Mouse (Mus musculus) heart, embryonic 13.5 days (tissue): Measurements from ENCODE around the gene Galnt7. TPM values are rescaled to one million over a fixed set of nuclear protein-coding genes. Genes with fewer than 3 reads are reported as not detected.
"Not testable (repeated sequence)": the region's sequence is repeated elsewhere in the genome, so short reads cannot be mapped to it uniquely, and the experiment has no call there.

Experiments used
- ATAC-seq: fragments of 200-750 bp; cut with Nextera tagmentation; 2 replicates; pipeline ENCODE4 v1.8.0; 2017; ENCODE audit warnings: moderate TSS enrichment; ENCODE audit not compliant: insufficient number of reproducible peaks, low FRiP score, low TSS enrichment; ENCODE audit errors: extremely low read depth
- H3K27ac ChIP-seq: fragments of 300-500 bp; sonication (generic); replicated peaks from 2 replicates; pipeline ENCODE4 v1.5.1; 2015; ENCODE audit warnings: moderate library complexity, mild to moderate bottlenecking, inconsistent platforms
- H3K27me3 ChIP-seq: fragments of 300-500 bp; sonication (generic); replicated peaks from 2 replicates; pipeline ENCODE4 v1.6.1; 2015; ENCODE audit warnings: mild to moderate bottlenecking, inconsistent platforms
- H3K36me3 ChIP-seq: fragments of 300-500 bp; sonication (generic); 2 replicates; pipeline ENCODE4 v1.6.1; 2015; ENCODE audit warnings: mild to moderate bottlenecking, inconsistent platforms
- H3K4me1 ChIP-seq: fragments of 300-500 bp; sonication (generic); 2 replicates; pipeline ENCODE4 v1.6.1; 2015; ENCODE audit warnings: inconsistent platforms
- H3K4me2 ChIP-seq: fragments of 300-500 bp; sonication (generic); 2 replicates; pipeline ENCODE4 v1.6.1; 2015; ENCODE audit warnings: inconsistent platforms, mild to moderate bottlenecking, moderate library complexity
- H3K4me3 ChIP-seq: fragments of 300-500 bp; sonication (generic); 2 replicates; pipeline ENCODE4 v1.5.1; 2015; ENCODE audit warnings: moderate library complexity, mild to moderate bottlenecking, inconsistent platforms
- H3K9ac ChIP-seq: fragments of 300-500 bp; sonication (generic); 2 replicates; pipeline ENCODE4 v1.6.1; 2015; ENCODE audit warnings: inconsistent platforms, mild to moderate bottlenecking, moderate library complexity
- H3K9me3 ChIP-seq: fragments of 300-500 bp; sonication (generic); 2 replicates; pipeline ENCODE4 v1.6.1; 2016; ENCODE audit warnings: inconsistent platforms
- WGBS: fragments of 180-500 bp; shearing (Covaris S2); methylation state at CpG from one replicate; pipeline ENCODE4 v1.1.7; 2015; ENCODE audit warnings: mixed read lengths; 5-methylcytosine and 5-hydroxymethylcytosine counted together
- polyA plus RNA-seq: library from polyadenylated mRNA; unstranded; fragments of >200 nt; fragmentation: Nextera tagmentation; extraction: Ambion mirVana; gene quantifications from 2 replicates; pipeline ENCODE4 v1.2.1, GENCODE M21; 2015

Gene Galnt7
- polyA plus RNA-seq, 1 experiment from 2014 or later = 5.9 TPM

GRCm38 (mm10) chr8:57513178-57513661 is 139.6 kb downstream of the Galnt7 start:
- H3K9ac ChIP-seq = peak overlapping the region; percentile 100
- H3K27me3 ChIP-seq, ATAC-seq, H3K9me3 ChIP-seq: not testable (repeated sequence)
- peaks cover 18% of the 10 kb centered on the region for H3K4me1 ChIP-seq
- peak overlapping the region; percentile 100 for H3K27ac ChIP-seq
- H3K4me3 ChIP-seq = peak overlapping the region; percentile 96
- WGBS = 11% methylated on average over 10 of the region's 10 CpGs
- H3K36me3 ChIP-seq = peaks cover 39% of the 10 kb centered on the region
- peak overlapping the region; percentile 97 for H3K4me2 ChIP-seq

GRCm38 (mm10) chr8:57512141-57513056 is 140.4 kb downstream of the Galnt7 start:
- H3K9me3 ChIP-seq = no peaks in the 10 kb centered on the region
- H3K27ac ChIP-seq = peak overlapping the region; percentile 100
- H3K36me3 ChIP-seq = peaks cover 33% of the 10 kb centered on the region
- peak overlapping the region; percentile 97 for H3K4me2 ChIP-seq
- H3K27me3 ChIP-seq = no peaks in the 10 kb centered on the region
- WGBS = under 1% methylated on average over 53 of the region's 96 CpGs
- peak overlapping the region; percentile 96 for H3K4me3 ChIP-seq
- peak; percentile 18; the same call in 1 of the 2 replicates for ATAC-seq
- peak overlapping the region; percentile 100 for H3K9ac ChIP-seq
- H3K4me1 ChIP-seq = peaks cover 18% of the 10 kb centered on the region

GRCm38 (mm10) chr8:57511316-57512118 is 141.3 kb downstream of the Galnt7 start, which contains the start of gene Hmgb2:
TSS of gene Hmgb2 (plus strand) at chr8:57511907.
- peak; percentile 100 for ATAC-seq
- peak within 1 kb of the TSS; percentile 96 for H3K4me3 ChIP-seq
- WGBS = 2% methylated on average over 63 of the region's 63 CpGs
- H3K4me2 ChIP-seq = peak within 1 kb of the TSS; percentile 97
- H3K27me3 ChIP-seq = no peaks in the 10 kb centered on the region
- H3K36me3 ChIP-seq = peaks cover 29% of the 10 kb centered on the region
- peaks cover 18% of the 10 kb centered on the region for H3K4me1 ChIP-seq
- peak within 1 kb of the TSS; percentile 100 for H3K27ac ChIP-seq
- H3K9me3 ChIP-seq = no peaks in the 10 kb centered on the region
- H3K9ac ChIP-seq = peak within 1 kb of the TSS; percentile 100

- H3K36me3 ChIP-seq = peaks cover 22% of the 10 kb centered on the region
- peak overlapping the region; percentile 95 for H3K9ac ChIP-seq
- peak overlapping the region; percentile 93 for H3K27ac ChIP-seq
- H3K4me3 ChIP-seq = peak overlapping the region; percentile 96
- H3K4me1 ChIP-seq = peaks cover 18% of the 10 kb centered on the region
- ATAC-seq = no peak
- WGBS = 2% methylated on average over 31 of the region's 31 CpGs
- no peaks in the 10 kb centered on the region for H3K9me3 ChIP-seq
- H3K4me2 ChIP-seq = peak overlapping the region; percentile 97
- H3K27me3 ChIP-seq = no peaks in the 10 kb centered on the region
Observed at GRCm38 (mm10) chr8:57510791-57511315, 142.0 kb downstream of the Galnt7 start.

GRCm38 (mm10) chr8:57508657-57509056 is 144.2 kb downstream of the Galnt7 start:
- no peak overlapping the region for H3K4me2 ChIP-seq
- ATAC-seq = no peak
- peaks cover 20% of the 10 kb centered on the region for H3K4me1 ChIP-seq
- H3K36me3 ChIP-seq = peaks cover 11% of the 10 kb centered on the region
- H3K4me3 ChIP-seq = no peak overlapping the region
- H3K27ac ChIP-seq = no peak overlapping the region
- WGBS = 68% methylated on average over 4 of the region's 4 CpGs
- H3K27me3 ChIP-seq = no peaks in the 10 kb centered on the region
- H3K9ac ChIP-seq = no peak overlapping the region
- H3K9me3 ChIP-seq = no peaks in the 10 kb centered on the region

- Histone ChIP-seq H3K9ac (no peak overlapping the region), H3K4me3 (no peak overlapping the region), H3K27me3 (no peaks in the 10 kb centered on the region), H3K9me3 (no peaks in the 10 kb centered on the region), H3K27ac (no peak overlapping the region), H3K4me2 (no peak overlapping the region), H3K36me3 (peaks cover 11% of the 10 kb centered on the region), H3K4me1 (peaks cover 17% of the 10 kb centered on the region)
- ATAC-seq = no peak
- 86% methylated on average over 4 of the region's 4 CpGs for WGBS
Observed at GRCm38 (mm10) chr8:57507556-57508063, 145.2 kb downstream of the Galnt7 start.

- H3K27me3 ChIP-seq, ATAC-seq, H3K4me3 ChIP-seq, H3K9me3 ChIP-seq, H3K4me2 ChIP-seq: not testable (repeated sequence)
- 75% methylated on average over 1 of the region's 1 CpGs for WGBS
- Histone ChIP-seq H3K27ac (peak overlapping the region; percentile 20; the same call in 1 of the 2 replicates), H3K4me1 (peaks cover 14% of the 10 kb centered on the region), H3K9ac (peak overlapping the region; percentile 47; the same call in 1 of the 2 replicates), H3K36me3 (peaks cover 15% of the 10 kb centered on the region)
Observed at GRCm38 (mm10) chr8:57505500-57505899, 147.3 kb downstream of the Galnt7 start.

GRCm38 (mm10) chr8:57503641-57504040 is 149.2 kb downstream of the Galnt7 start:
- Histone ChIP-seq H3K9me3 (no peaks in the 10 kb centered on the region), H3K4me1 (peaks cover 17% of the 10 kb centered on the region), H3K36me3 (peaks cover 17% of the 10 kb centered on the region), H3K9ac (no peak overlapping the region), H3K27me3 (no peaks in the 10 kb centered on the region), H3K27ac (no peak overlapping the region), H3K4me3 (no peak overlapping the region), H3K4me2 (no peak overlapping the region)
- 54% methylated on average over 5 of the region's 5 CpGs for WGBS
- ATAC-seq = no peak

- H3K4me2 ChIP-seq = peak overlapping the region; percentile 42
- WGBS = 62% methylated on average over 17 of the region's 17 CpGs
- no peak for ATAC-seq
- no peak overlapping the region for H3K27ac ChIP-seq
- H3K27me3 ChIP-seq = no peaks in the 10 kb centered on the region
- H3K4me3 ChIP-seq = no peak overlapping the region; the same call in 1 of the 2 replicates
- H3K4me1 ChIP-seq = peaks cover 15% of the 10 kb centered on the region
- no peaks in the 10 kb centered on the region for H3K9me3 ChIP-seq
- peaks cover 20% of the 10 kb centered on the region for H3K36me3 ChIP-seq
- no peak overlapping the region for H3K9ac ChIP-seq
Observed at GRCm38 (mm10) chr8:57498847-57499511, 153.9 kb downstream of the Galnt7 start.

- WGBS = 72% methylated on average over 8 of the region's 8 CpGs
- peak overlapping the region; percentile 42 for H3K4me2 ChIP-seq
- no peak for ATAC-seq
- no peaks in the 10 kb centered on the region for H3K27me3 ChIP-seq
- no peaks in the 10 kb centered on the region for H3K9me3 ChIP-seq
- no peak overlapping the region for H3K27ac ChIP-seq
- peaks cover 12% of the 10 kb centered on the region for H3K4me1 ChIP-seq
- H3K36me3 ChIP-seq = peaks cover 20% of the 10 kb centered on the region
- H3K4me3 ChIP-seq = no peak overlapping the region
- no peak overlapping the region for H3K9ac ChIP-seq
Observed at GRCm38 (mm10) chr8:57498494-57498846, 154.4 kb downstream of the Galnt7 start.
